ENCODE assay signal across 33 mouse cellular contexts in the genomic region with DNA sequence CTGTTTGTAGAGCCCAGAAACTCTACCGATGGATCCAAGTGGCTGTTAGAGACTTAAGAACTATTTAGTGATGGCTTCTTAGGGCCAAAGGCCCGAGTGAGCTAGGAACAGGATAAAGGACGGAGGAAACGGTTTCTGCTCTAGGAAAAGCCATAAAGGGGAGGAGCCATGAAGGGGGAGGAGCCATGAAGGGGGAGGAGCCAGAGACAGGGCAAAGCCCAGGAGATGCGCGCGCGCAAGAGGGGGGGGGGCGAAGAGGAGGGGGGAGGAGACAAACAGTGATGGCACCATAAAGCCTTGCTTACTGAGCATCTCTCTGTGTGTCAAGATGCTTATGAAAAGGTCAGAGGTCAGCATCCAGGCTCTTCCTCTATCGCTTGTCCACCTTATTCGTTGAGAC. TPM values are rescaled to one million over a fixed set of nuclear protein-coding genes. Genes with fewer than 3 reads are reported as not detected.
DNase-seq lines count a peak whose midpoint lies in the region; ATAC-seq and TF ChIP-seq lines count a peak whose summit lies in the region.
"Had no signal": no experiment of that assay in that cellular context is flagged by ENCODE, and none has a peak within 500 bp of the region (broad histone marks: within the 10 kb centered on the region; RNA-seq: fewer than 3 reads in every experiment).

No protein-coding gene starts in this region.

- H3K4me2 ChIP-seq in liver, embryonic 13.5 days, result no peak overlapping the region
- H3K4me2 ChIP-seq in liver, embryonic 11.5 days, result no peak overlapping the region
- H3K4me2 ChIP-seq: heart, embryonic 12.5 days; hindbrain, embryonic 13.5 days; limb, embryonic 15.5 days; midbrain, embryonic 12.5 days; neural tube, embryonic 12.5 days had no signal

- DNase-seq in CD4-positive, CD25-positive, alpha-beta regulatory T cell, adult 2 months (ENCODE audit: low read depth, low spot score), result peak; percentile 7
- peak; percentile 9 for DNase-seq in liver, embryonic 13.5 days
- DNase-seq in liver, embryonic 11.5 days (ENCODE audit: low spot score), result no peak
- peak; percentile 78 for DNase-seq in ES-E14 (ENCODE audit: low read depth, low spot score)
- DNase-seq in right cerebral cortex, adult 2 months (ENCODE audit: low spot score in 2 of 2), result no peak
- DNase-seq in frontal cortex, postnatal 14 days (ENCODE audit: low spot score in 2 of 2), result no peak
- DNase-seq: adrenal gland, adult 2 months; adrenal gland, postnatal 36 days; cerebellum, adult 2 months; cerebellum, postnatal 14 days; gastrocnemius, adult 2 months; gastrocnemius, postnatal 36 days; heart, adult 18-20 months; heart, postnatal 4 days; kidney, adult 9 months; kidney, postnatal 10 days; layer of hippocampus, postnatal 36 days; left cerebral cortex, postnatal 4 days; lung, postnatal 36 days; right cerebral cortex, postnatal 14 days; thymus, postnatal 14 days had no signal

- WGBS in liver, embryonic 13.5 days (ENCODE audit: insufficient replicate concordance), result 55% methylated on average over 11 of the region's 11 CpGs
- 58% methylated on average over 11 of the region's 11 CpGs for WGBS in liver, embryonic 11.5 days

- no peaks in the 10 kb centered on the region for H3K4me1 ChIP-seq in liver, embryonic 13.5 days (replicated peaks)
- H3K4me1 ChIP-seq in liver, embryonic 11.5 days (replicated peaks; ENCODE audit: control insufficient read depth, insufficient read depth, low read length), result peaks cover 3% of the 10 kb centered on the region; the same call in 1 of the 2 replicates
- peaks cover 0 to 44% of the 10 kb centered on the region in 2 experiments; a peak in 2 of 4 replicates for H3K4me1 ChIP-seq in ES-E14 (ENCODE audit: control insufficient read depth in 2 of 2, insufficient read depth in 2 of 2, low read length in 2 of 2, poor library complexity in 1 of 2)

- H3K36me3 ChIP-seq in liver, embryonic 13.5 days, result no peaks in the 10 kb centered on the region
- H3K36me3 ChIP-seq in liver, embryonic 11.5 days (ENCODE audit: control insufficient read depth, insufficient read depth, low read length), result no peaks in the 10 kb centered on the region
- H3K36me3 ChIP-seq in ES-E14 (ENCODE audit: control insufficient read depth, insufficient read depth, low read length, poor library complexity, severe bottlenecking), result no peaks in the 10 kb centered on the region
- H3K36me3 ChIP-seq: heart, embryonic 12.5 days; hindbrain, embryonic 13.5 days; limb, embryonic 15.5 days; midbrain, embryonic 12.5 days; neural tube, embryonic 12.5 days had no signal

- H3K27ac ChIP-seq in liver, embryonic 13.5 days, result no peak overlapping the region
- no peak overlapping the region for H3K27ac ChIP-seq in liver, embryonic 11.5 days (ENCODE audit: low read depth, low read length)
- H3K27ac ChIP-seq in ES-E14 (ENCODE audit: insufficient read depth, low read depth, low read length, poor library complexity, severe bottlenecking), result peak overlapping the region; percentile 55; the same call in 1 of the 2 replicates
- H3K27ac ChIP-seq: gastrocnemius, adult 2 months; hindbrain, embryonic 13.5 days; limb, embryonic 15.5 days; midbrain, embryonic 12.5 days; neural tube, embryonic 12.5 days had no signal

- no peaks in the 10 kb centered on the region for H3K9me3 ChIP-seq in liver, embryonic 13.5 days (replicated peaks)
- no peaks in the 10 kb centered on the region for H3K9me3 ChIP-seq in liver, embryonic 11.5 days (ENCODE audit: control insufficient read depth, low read length)
- no peaks in the 10 kb centered on the region for H3K9me3 ChIP-seq in ES-E14 (ENCODE audit: control insufficient read depth, insufficient read depth, low read depth, low read length)
- H3K9me3 ChIP-seq: heart, embryonic 12.5 days; hindbrain, embryonic 13.5 days; limb, embryonic 15.5 days; megakaryocyte, embryonic 14.5 days; midbrain, embryonic 12.5 days; neural tube, embryonic 12.5 days had no signal

- peaks cover 9% of the 10 kb centered on the region; the same call in 1 of the 2 replicates for H3K27me3 ChIP-seq in liver, embryonic 13.5 days
- H3K27me3 ChIP-seq in liver, embryonic 11.5 days (replicated peaks; ENCODE audit: control insufficient read depth, insufficient read depth, low read length), result no peaks in the 10 kb centered on the region; the same call in 1 of the 2 replicates
- H3K27me3 ChIP-seq: hindbrain, embryonic 13.5 days; limb, embryonic 15.5 days; midbrain, embryonic 12.5 days; neural tube, embryonic 12.5 days had no signal

- no peak overlapping the region for H3K4me3 ChIP-seq in liver, embryonic 13.5 days (replicated peaks)
- no peak overlapping the region for H3K4me3 ChIP-seq in liver, embryonic 11.5 days (ENCODE audit: low read depth, low read length)
- peak overlapping the region; percentile 9 to 32; a peak in 3 of 4 replicates for H3K4me3 ChIP-seq in ES-E14 (ENCODE audit: insufficient read depth in 1 of 2, low read depth in 1 of 2, low read length in 2 of 2, poor library complexity in 1 of 2, severe bottlenecking in 1 of 2)
- H3K4me3 ChIP-seq: erythroblast, embryonic 14.5 days; gastrocnemius, adult 2 months; heart, embryonic 12.5 days; hindbrain, embryonic 13.5 days; limb, embryonic 15.5 days; megakaryocyte, embryonic 14.5 days; midbrain, embryonic 12.5 days; myocyte; neural tube, embryonic 12.5 days had no signal

- in situ Hi-C loops in ES-E14 (cut with MboI; ENCODE audit: low sequenced_read_pairs in 2 of 2, unreplicated experiment in 2 of 2), result no loop called here

- H3K9ac ChIP-seq in liver, embryonic 13.5 days, result no peak overlapping the region
- H3K9ac ChIP-seq in liver, embryonic 11.5 days (ENCODE audit: low read depth, low read length), result no peak overlapping the region
- peak overlapping the region; percentile 62; the same call in 1 of the 2 replicates for H3K9ac ChIP-seq in ES-E14 (ENCODE audit: insufficient read depth, low read depth, low read length, poor library complexity, severe bottlenecking)
- H3K9ac ChIP-seq: hindbrain, embryonic 13.5 days; limb, embryonic 15.5 days; midbrain, embryonic 12.5 days; neural tube, embryonic 12.5 days had no signal

- ATAC-seq in CD4-positive, CD25-positive, alpha-beta regulatory T cell, adult 4 months, result no peak
- ATAC-seq in liver, embryonic 13.5 days (ENCODE audit: low read depth), result no peak
- ATAC-seq in liver, embryonic 11.5 days (replicated peaks; ENCODE audit: low FRiP score), result no peak
- ATAC-seq: activated CD4-positive, CD25-positive, alpha-beta regulatory T cell, adult 4 months; intestine, postnatal 0 days had no signal

TF ChIP-seq in ES-E14, 5 proteins besides CTCF, POLR2A, EP300 and RAD21:
- no peak for TF ChIP-seq HCFC1 (IDR thresholded peaks at IDR 0.05; ENCODE audit: borderline replicate concordance, insufficient read depth, low read length)
- no peak for TF ChIP-seq CHD2 (IDR thresholded peaks at IDR 0.05; ENCODE audit: low read depth, low read length)
- no peak for TF ChIP-seq ZC3H11A (IDR thresholded peaks at IDR 0.05; ENCODE audit: borderline replicate concordance, low read depth, low read length)
- TF ChIP-seq MAFK (IDR thresholded peaks at IDR 0.05; ENCODE audit: insufficient read depth, low read depth, low read length), result no peak
- no peak for TF ChIP-seq ZNF384 (IDR thresholded peaks at IDR 0.05; ENCODE audit: low read depth, low read length)

RNA-seq across cellular contexts. Expression of a gene that starts 13.6 kb away (rescaled TPM):
- polyA plus RNA-seq in CD4-positive, CD25-positive, alpha-beta regulatory T cell, adult 4 months (2017; shearing (Covaris generic)), result not detected
- polyA plus RNA-seq in liver, embryonic 13.5 days (2015; fragmentation: Nextera tagmentation; extraction: Ambion mirVana), result 0.05 TPM in 2 replicates
- 0.45 and 0.56 TPM in 2 replicates for polyA plus RNA-seq in liver, embryonic 11.5 days (2014; fragmentation: Nextera tagmentation; extraction: Ambion mirVana)
- 0.62 and 0.79 TPM in 2 replicates for total RNA-seq in ES-E14 (2012; rRNA removed)
- total RNA-seq: gastrocnemius, adult 2 months; gastrocnemius, postnatal 36 days had no signal
- polyA plus RNA-seq: activated CD4-positive, CD25-positive, alpha-beta regulatory T cell, adult 4 months; erythroblast, embryonic 14.5 days; myocyte had no signal

RNA-seq across cellular contexts. Expression of a gene that starts 55.5 kb away (rescaled TPM):
- polyA plus RNA-seq in CD4-positive, CD25-positive, alpha-beta regulatory T cell, adult 4 months (2017; shearing (Covaris generic)), result 10 to 100 TPM; 32.3 to 35.4 TPM
- polyA plus RNA-seq in liver, embryonic 13.5 days (2015; fragmentation: Nextera tagmentation; extraction: Ambion mirVana), result 147 and 193 TPM in 2 replicates
- polyA plus RNA-seq in liver, embryonic 11.5 days (2014; fragmentation: Nextera tagmentation; extraction: Ambion mirVana), result 108 and 116 TPM in 2 replicates
- total RNA-seq in ES-E14 (2012; rRNA removed), result 16.3 and 19.5 TPM in 2 replicates

RNA-seq across cellular contexts. Expression of a gene that starts 56.1 kb away (rescaled TPM):
- polyA plus RNA-seq in CD4-positive, CD25-positive, alpha-beta regulatory T cell, adult 4 months (2017; shearing (Covaris generic)), result not detected
- polyA plus RNA-seq in liver, embryonic 13.5 days (2015; fragmentation: Nextera tagmentation; extraction: Ambion mirVana), result 0.39 and 0.63 TPM in 2 replicates
- polyA plus RNA-seq in liver, embryonic 11.5 days (2014; fragmentation: Nextera tagmentation; extraction: Ambion mirVana), result 0.10 and 0.11 TPM in 2 replicates
- 0.11 TPM in 1 of 2 replicates, not detected in the other for total RNA-seq in ES-E14 (2012; rRNA removed)
- total RNA-seq: gastrocnemius, postnatal 36 days; layer of hippocampus, postnatal 36 days; left cerebral cortex, postnatal 4 days had no signal
- polyA plus RNA-seq: activated CD4-positive, CD25-positive, alpha-beta regulatory T cell, adult 4 months; brain, embryonic 14.5 days; hindbrain, embryonic 13.5 days; neural tube, embryonic 12.5 days had no signal

Comparison
In these comparisons a context has a peak if more than half of its experiments do, and no peak if none do; other contexts are left out.
1. DNase-seq: peak in CD4-positive, CD25-positive, alpha-beta regulatory T cell, adult 2 months (single experiment), liver, embryonic 13.5 days (single experiment) and ES-E14 (single experiment); none in liver, embryonic 11.5 days (single experiment), right cerebral cortex, adult 2 months (0 of 2) and frontal cortex, postnatal 14 days (0 of 2).
2. H3K4me3 ChIP-seq: peak in ES-E14 (2 of 2); none in liver, embryonic 13.5 days (single experiment) and liver, embryonic 11.5 days (single experiment).